In genomic region chr4:133175998-133176760, GRCm38 (mm10) we compare ENCODE assay signal across 9 mouse cellular contexts. TPM values are rescaled to one million over a fixed set of nuclear protein-coding genes. Genes with fewer than 3 reads are reported as not detected.
DNase-seq lines count a peak whose midpoint lies in the region; ATAC-seq and TF ChIP-seq lines count a peak whose summit lies in the region.
"Had no signal": no experiment of that assay in that cellular context is flagged by ENCODE, and none has a peak within 500 bp of the region (broad histone marks: within the 10 kb centered on the region; RNA-seq: fewer than 3 reads in every experiment).

No protein-coding gene starts in this region.

- peaks cover 13% of the 10 kb centered on the region; the same call in 1 of the 2 replicates for H3K36me3 ChIP-seq in thymus, adult 2 months (ENCODE audit: control insufficient read depth, insufficient read depth, low read length)
- H3K36me3 ChIP-seq in kidney, embryonic 16.5 days (ENCODE audit: insufficient read depth, low read length), result peaks cover 11% of the 10 kb centered on the region; the same call in 1 of the 2 replicates
- 0 out of 2 replicates have a peak, but pooled peaks cover 2% of the 10 kb centered on the region for H3K36me3 ChIP-seq in neural tube, embryonic 15.5 days

- DNase-seq in gastrocnemius, postnatal 14 days, result peak; percentile 41
- DNase-seq in gastrocnemius, postnatal 4 days (ENCODE audit: low spot score in 2 of 2), result no peak
- DNase-seq in thymus, adult 2 months, result peak; percentile 41
- DNase-seq in thymus, postnatal 4 days, result no peak
- DNase-seq in thymus, postnatal 10 days (ENCODE audit: low spot score in 2 of 2), result no peak
- no peak for DNase-seq in testis, postnatal 14 days (ENCODE audit: low spot score)

- TF ChIP-seq POLR2A in thymus, adult 2 months (IDR thresholded peaks at IDR 0.05; ENCODE audit: control insufficient read depth, extremely low read depth, insufficient read depth, low read length, poor library complexity), result peak; percentile 8; the same call in 1 of the 2 replicates

- peaks cover 50% of the 10 kb centered on the region for H3K4me1 ChIP-seq in thymus, adult 2 months (replicated peaks; ENCODE audit: control insufficient read depth, insufficient read depth, low read length)
- peaks cover 39% of the 10 kb centered on the region for H3K4me1 ChIP-seq in kidney, embryonic 16.5 days (ENCODE audit: insufficient read depth, low read length)
- peaks cover 29% of the 10 kb centered on the region for H3K4me1 ChIP-seq in neural tube, embryonic 15.5 days

- peak overlapping the region; percentile 66 for H3K27ac ChIP-seq in thymus, adult 2 months (ENCODE audit: control insufficient read depth, insufficient read depth, low read length)
- peak overlapping the region; percentile 14; the same call in 1 of the 2 replicates for H3K27ac ChIP-seq in kidney, embryonic 16.5 days (ENCODE audit: low read length)
- peak overlapping the region; percentile 79 for H3K27ac ChIP-seq in neural tube, embryonic 15.5 days (replicated peaks)

- H3K9ac ChIP-seq in kidney, embryonic 16.5 days (replicated peaks; ENCODE audit: low read length), result 0 out of 2 replicates have a peak overlapping the region, but pooled peaks have one; percentile 10
- 0 out of 2 replicates have a peak overlapping the region, but pooled peaks have one; percentile 23 for H3K9ac ChIP-seq in neural tube, embryonic 15.5 days (replicated peaks)

- no peaks in the 10 kb centered on the region for H3K9me3 ChIP-seq in kidney, embryonic 16.5 days (ENCODE audit: low read length)
- H3K9me3 ChIP-seq in neural tube, embryonic 15.5 days (replicated peaks), result no peaks in the 10 kb centered on the region

- no peak for ATAC-seq in kidney, embryonic 16.5 days (ENCODE audit: low FRiP score, low TSS enrichment)
- no peak for ATAC-seq in neural tube, embryonic 15.5 days (ENCODE audit: low FRiP score)

- H3K27me3 ChIP-seq in thymus, adult 2 months (ENCODE audit: control insufficient read depth, insufficient read depth, low read length), result no peaks in the 10 kb centered on the region
- H3K27me3 ChIP-seq in kidney, embryonic 16.5 days (ENCODE audit: insufficient read depth, low read length), result no peaks in the 10 kb centered on the region
- no peaks in the 10 kb centered on the region for H3K27me3 ChIP-seq in neural tube, embryonic 15.5 days (replicated peaks)

- H3K4me2 ChIP-seq in kidney, embryonic 16.5 days (replicated peaks; ENCODE audit: low read depth, low read length), result no peak overlapping the region
- H3K4me2 ChIP-seq in neural tube, embryonic 15.5 days, result peak overlapping the region; percentile 38

- peak overlapping the region; percentile 17 for H3K4me3 ChIP-seq in thymus, adult 2 months (ENCODE audit: control insufficient read depth, insufficient read depth, low read length)
- no peak overlapping the region for H3K4me3 ChIP-seq in kidney, embryonic 16.5 days (ENCODE audit: low read length)
- H3K4me3 ChIP-seq in neural tube, embryonic 15.5 days (replicated peaks), result no peak overlapping the region
- H3K4me3 ChIP-seq: erythroblast, embryonic 14.5 days had no signal

- whole genome bisulfite sequencing in thymus, adult 2 months, result 26% methylated on average over 14 of the region's 14 CpGs
- WGBS in kidney, embryonic 16.5 days, result 43% methylated on average over 14 of the region's 14 CpGs
- 34% methylated on average over 14 of the region's 14 CpGs for WGBS in neural tube, embryonic 15.5 days

- intact Hi-C loops in gastrocnemius, postnatal 14 days (cut with DNase I; ENCODE audit: low total_unique reads), result no loop called here

- no peak for TF ChIP-seq CTCF in thymus, adult 2 months (IDR thresholded peaks at IDR 0.05; ENCODE audit: borderline replicate concordance, control insufficient read depth, extremely low read depth, insufficient read depth, low read length, poor library complexity)

RNA-seq across cellular contexts. Expression of gene Cd164l2, which starts 35.8 kb away (rescaled TPM):
- not detected for total RNA-seq in gastrocnemius, postnatal 14 days (2021)
- under 1 TPM in 1 of 2 experiments, not detected in 1; 0.74 TPM for total RNA-seq in gastrocnemius, postnatal 4 days (2021)
- polyA plus RNA-seq in thymus, adult 2 months (2012; rRNA removed), result 0.90 and 1.1 TPM in 2 replicates
- polyA plus RNA-seq in kidney, embryonic 16.5 days (2015; fragmentation: Nextera tagmentation; extraction: Ambion mirVana), result 13.2 and 16.8 TPM in 2 replicates
- 2.6 and 3.9 TPM in 2 replicates for polyA plus RNA-seq in neural tube, embryonic 15.5 days (2015; fragmentation: Nextera tagmentation; extraction: Ambion mirVana)
- polyA plus RNA-seq: erythroblast, embryonic 14.5 days had no signal

RNA-seq across cellular contexts. Expression of gene Gpr3, which starts 36.2 kb away (rescaled TPM):
- total RNA-seq in gastrocnemius, postnatal 14 days (2021), result not detected
- total RNA-seq in gastrocnemius, postnatal 4 days (2021), result not detected
- 0.15 TPM in 1 of 2 replicates, not detected in the other for polyA plus RNA-seq in thymus, adult 2 months (2012; rRNA removed)
- polyA plus RNA-seq in kidney, embryonic 16.5 days (2015; fragmentation: Nextera tagmentation; extraction: Ambion mirVana), result 0.10 and 0.15 TPM in 2 replicates
- 1.3 and 2.5 TPM in 2 replicates for polyA plus RNA-seq in neural tube, embryonic 15.5 days (2015; fragmentation: Nextera tagmentation; extraction: Ambion mirVana)
- polyA plus RNA-seq: erythroblast, embryonic 14.5 days had no signal

RNA-seq across cellular contexts. Expression of gene Wasf2, which starts 45.9 kb away (rescaled TPM):
- total RNA-seq in gastrocnemius, postnatal 14 days (2021), result 10 to 100 TPM; 53.8 to 63.9 TPM
- 100 to 1,000 TPM; 110 TPM for total RNA-seq in gastrocnemius, postnatal 4 days (2021)
- 163 and 186 TPM in 2 replicates for polyA plus RNA-seq in thymus, adult 2 months (2012; rRNA removed)
- 77.4 and 102 TPM in 2 replicates for polyA plus RNA-seq in kidney, embryonic 16.5 days (2015; fragmentation: Nextera tagmentation; extraction: Ambion mirVana)
- polyA plus RNA-seq in neural tube, embryonic 15.5 days (2015; fragmentation: Nextera tagmentation; extraction: Ambion mirVana), result 22.2 and 45.6 TPM in 2 replicates

Comparison
In these comparisons a context has a peak if more than half of its experiments do, and no peak if none do; other contexts are left out.
1. DNase-seq: peak in gastrocnemius, postnatal 14 days (single experiment) and thymus, adult 2 months (single experiment); none in gastrocnemius, postnatal 4 days (0 of 2), thymus, postnatal 4 days (single experiment), thymus, postnatal 10 days (0 of 2) and testis, postnatal 14 days (single experiment).
2. H3K27ac ChIP-seq: peak in every context shown above with its lines; median percentile 79 in neural tube, embryonic 15.5 days; 66 in thymus, adult 2 months; 14 in kidney, embryonic 16.5 days.